9 mouse cellular contexts compared by ENCODE assay signal in genomic region chr3:138800664-138801411, GRCm38 (mm10). TPM values are rescaled to one million over a fixed set of nuclear protein-coding genes. Genes with fewer than 3 reads are reported as not detected.
A peak's percentile ranks its signal among the peaks of the same experiment; 100 is the strongest.
DNase-seq lines count a peak whose midpoint lies in the region; ATAC-seq lines count a peak whose summit lies in the region.
"Had no signal": no experiment of that assay in that cellular context is flagged by ENCODE, and none has a peak within 500 bp of the region (broad histone marks: within the 10 kb centered on the region; RNA-seq: fewer than 3 reads in every experiment).

No protein-coding gene starts in this region.

- H3K27ac ChIP-seq in hindbrain, embryonic 15.5 days (replicated peaks): peak overlapping the region; percentile 81
- H3K27ac ChIP-seq: liver, embryonic 12.5 days had no signal

- 29% methylated on average over 16 of the region's 16 CpGs for WGBS in hindbrain, embryonic 15.5 days

- H3K36me3 ChIP-seq in hindbrain, embryonic 15.5 days: no peaks in the 10 kb centered on the region
- H3K36me3 ChIP-seq: liver, embryonic 12.5 days had no signal

- H3K27me3 ChIP-seq in hindbrain, embryonic 15.5 days: no peaks in the 10 kb centered on the region
- H3K27me3 ChIP-seq: liver, embryonic 12.5 days had no signal

- H3K4me3 ChIP-seq in hindbrain, embryonic 15.5 days: no peak overlapping the region
- H3K4me3 ChIP-seq: liver, embryonic 12.5 days had no signal

- peak; percentile 23; the same call in 1 of the 2 replicates for ATAC-seq in hindbrain, embryonic 15.5 days (ENCODE audit: low FRiP score, low read depth)
- ATAC-seq: liver, embryonic 12.5 days had no signal

- peaks cover 51% of the 10 kb centered on the region for H3K4me1 ChIP-seq in hindbrain, embryonic 15.5 days (replicated peaks)

- H3K9ac ChIP-seq in hindbrain, embryonic 15.5 days: peak overlapping the region; percentile 18; the same call in 1 of the 2 replicates
- H3K9ac ChIP-seq: liver, embryonic 12.5 days had no signal

- no peaks in the 10 kb centered on the region for H3K9me3 ChIP-seq in hindbrain, embryonic 15.5 days
- H3K9me3 ChIP-seq: liver, embryonic 12.5 days had no signal

- H3K4me2 ChIP-seq in hindbrain, embryonic 15.5 days: peak overlapping the region; percentile 34
- H3K4me2 ChIP-seq: liver, embryonic 12.5 days had no signal

- DNase-seq in frontal cortex, postnatal 10 days (ENCODE audit: low spot score in 2 of 2): peak; percentile 52 to 56
- DNase-seq in frontal cortex, postnatal 14 days (ENCODE audit: low spot score in 2 of 2): no peak
- peak; percentile 26 to 37 for DNase-seq in urinary bladder, postnatal 36 days (ENCODE audit: low spot score in 2 of 2)
- no peak for DNase-seq in urinary bladder, postnatal 10 days (ENCODE audit: low spot score)
- no peak for DNase-seq in kidney, postnatal 10 days
- DNase-seq in ovary, postnatal 10 days (ENCODE audit: low spot score): no peak
- no peak for DNase-seq in kidney, postnatal 14 days

RNA-seq across cellular contexts. Expression of gene Tspan5, which starts 58.8 kb away (rescaled TPM):
- 92.7 and 104 TPM in 2 replicates for polyA plus RNA-seq in hindbrain, embryonic 15.5 days (2015; fragmentation: Nextera tagmentation; extraction: Ambion mirVana)

Comparison
In these comparisons a context has a peak if more than half of its experiments do, and no peak if none do; other contexts are left out.
1. DNase-seq: peak in frontal cortex, postnatal 10 days (2 of 2) and urinary bladder, postnatal 36 days (2 of 2); none in frontal cortex, postnatal 14 days (0 of 2), urinary bladder, postnatal 10 days (single experiment), kidney, postnatal 10 days (single experiment), ovary, postnatal 10 days (single experiment) and kidney, postnatal 14 days (single experiment).